Mouse (Mus musculus) natural killer cell, adult 2 months (primary cell): ENCODE results near the gene Gm13276.
"Not testable (repeated sequence)": the region's sequence is repeated elsewhere in the genome, so short reads cannot be mapped to it uniquely, and the experiment has no call there.

ENCODE experiments used
- DNase-seq, 2 experiments: peaks; one replicate each; pipeline ENCODE4 v3.0.0; 2022; ENCODE audit warnings: low spot score in 2 of 2

The Gm13276 gene

DNA sequence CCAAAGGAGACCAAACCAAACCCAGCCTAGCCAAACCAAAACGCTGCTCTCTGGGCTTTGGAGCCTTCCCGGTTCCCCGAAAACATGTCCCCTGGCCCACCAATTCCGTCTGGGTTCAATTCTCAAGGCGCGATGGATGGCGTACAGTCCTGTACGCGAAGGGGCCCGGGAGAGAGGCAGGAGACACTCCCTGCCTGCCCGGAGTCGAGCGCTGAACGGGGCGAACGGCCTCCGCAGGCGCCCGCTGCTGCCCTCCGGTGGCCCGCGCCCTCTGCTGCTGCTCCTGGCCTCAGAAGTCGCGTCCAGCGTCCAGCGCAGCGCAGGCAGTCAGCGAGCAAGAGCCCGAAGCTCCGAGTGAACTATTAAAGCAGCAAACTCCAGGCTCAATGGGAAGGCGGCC lies 3.2 kb upstream of the Gm13276 start:
- DNase-seq, result not testable (repeated sequence)

DNA sequence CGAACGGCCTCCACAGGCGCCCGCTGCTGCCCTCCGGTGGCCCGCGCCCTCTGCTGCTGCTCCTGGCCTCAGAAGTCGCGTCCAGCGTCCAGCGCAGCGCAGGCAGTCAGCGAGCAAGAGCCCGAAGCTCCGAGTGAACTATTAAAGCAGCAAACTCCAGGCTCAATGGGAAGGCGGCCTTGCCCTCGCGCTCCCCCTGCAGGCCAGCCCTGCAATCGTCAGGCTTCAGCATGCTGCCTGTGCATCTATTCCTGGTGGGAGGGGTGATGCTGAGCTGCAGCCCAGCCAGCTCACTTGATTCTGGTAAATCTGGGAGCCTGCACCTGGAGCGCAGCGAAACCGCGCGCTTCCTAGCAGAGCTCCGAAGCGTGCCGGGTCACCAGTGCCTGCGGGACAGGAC lies 2.9 kb downstream of the Gm13276 start, which contains the start of gene Gm13277:
Gene Gm13277 (plus strand): TSS at position 231 of the 400 bp plus-strand sequence.
- DNase-seq, result peak; percentile 63 to 68

DNA sequence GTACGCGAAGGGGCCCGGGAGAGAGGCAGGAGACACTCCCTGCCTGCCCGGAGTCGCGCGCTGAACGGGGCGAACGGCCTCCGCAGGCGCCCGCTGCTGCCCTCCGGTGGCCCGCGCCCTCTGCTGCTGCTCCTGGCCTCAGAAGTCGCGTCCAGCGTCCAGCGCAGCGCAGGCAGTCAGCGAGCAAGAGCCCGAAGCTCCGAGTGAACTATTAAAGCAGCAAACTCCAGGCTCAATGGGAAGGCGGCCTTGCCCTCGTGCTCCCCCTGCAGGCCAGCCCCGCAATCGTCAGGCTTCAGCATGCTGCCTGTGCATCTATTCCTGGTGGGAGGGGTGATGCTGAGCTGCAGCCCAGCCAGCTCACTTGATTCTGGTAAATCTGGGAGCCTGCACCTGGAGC lies 5.7 kb downstream of the Gm13276 start, which contains the start of gene Gm13278:
Gene Gm13278 (plus strand): TSS at position 301 of the 400 bp plus-strand sequence.
- not testable (repeated sequence) for DNase-seq

DNA sequence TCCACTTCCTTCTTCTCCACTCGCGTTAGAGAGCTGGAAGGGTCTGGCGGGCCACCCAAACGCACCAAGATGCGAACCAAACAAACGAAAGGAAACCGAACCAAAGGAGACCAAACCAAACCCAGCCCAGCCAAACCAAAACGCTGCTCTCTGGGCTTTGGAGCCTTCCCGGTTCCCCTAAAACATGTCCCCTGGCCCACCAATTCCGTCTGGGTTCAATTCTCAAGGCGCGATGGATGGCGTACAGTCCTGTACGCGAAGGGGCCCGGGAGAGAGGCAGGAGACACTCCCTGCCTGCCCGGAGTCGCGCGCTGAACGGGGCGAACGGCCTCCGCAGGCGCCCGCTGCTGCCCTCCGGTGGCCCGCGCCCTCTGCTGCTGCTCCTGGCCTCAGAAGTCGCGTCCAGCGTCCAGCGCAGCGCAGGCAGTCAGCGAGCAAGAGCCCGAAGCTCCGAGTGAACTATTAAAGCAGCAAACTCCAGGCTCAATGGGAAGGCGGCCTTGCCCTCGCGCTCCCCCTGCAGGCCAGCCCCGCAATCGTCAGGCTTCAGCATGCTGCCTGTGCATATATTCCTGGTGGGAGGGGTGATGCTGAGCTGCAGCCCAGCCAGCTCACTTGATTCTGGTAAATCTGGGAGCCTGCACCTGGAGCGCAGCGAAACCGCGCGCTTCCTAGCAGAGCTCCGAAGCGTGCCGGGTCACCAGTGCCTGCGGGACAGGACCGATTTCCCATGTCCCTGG lies 8.6 kb downstream of the Gm13276 start, which contains the start of gene Gm13275:
Gene Gm13275 (plus strand): TSS at position 552 of the 740 bp plus-strand sequence.
- DNase-seq, result peak; percentile 74 to 77

DNA sequence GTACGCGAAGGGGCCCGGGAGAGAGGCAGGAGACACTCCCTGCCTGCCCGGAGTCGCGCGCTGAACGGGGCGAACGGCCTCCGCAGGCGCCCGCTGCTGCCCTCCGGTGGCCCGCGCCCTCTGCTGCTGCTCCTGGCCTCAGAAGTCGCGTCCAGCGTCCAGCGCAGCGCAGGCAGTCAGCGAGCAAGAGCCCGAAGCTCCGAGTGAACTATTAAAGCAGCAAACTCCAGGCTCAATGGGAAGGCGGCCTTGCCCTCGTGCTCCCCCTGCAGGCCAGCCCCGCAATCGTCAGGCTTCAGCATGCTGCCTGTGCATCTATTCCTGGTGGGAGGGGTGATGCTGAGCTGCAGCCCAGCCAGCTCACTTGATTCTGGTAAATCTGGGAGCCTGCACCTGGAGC lies 11.6 kb downstream of the Gm13276 start, which contains the start of gene Gm13279:
Gene Gm13279 (plus strand): TSS at position 301 of the 400 bp plus-strand sequence.
- not testable (repeated sequence) for DNase-seq

DNA sequence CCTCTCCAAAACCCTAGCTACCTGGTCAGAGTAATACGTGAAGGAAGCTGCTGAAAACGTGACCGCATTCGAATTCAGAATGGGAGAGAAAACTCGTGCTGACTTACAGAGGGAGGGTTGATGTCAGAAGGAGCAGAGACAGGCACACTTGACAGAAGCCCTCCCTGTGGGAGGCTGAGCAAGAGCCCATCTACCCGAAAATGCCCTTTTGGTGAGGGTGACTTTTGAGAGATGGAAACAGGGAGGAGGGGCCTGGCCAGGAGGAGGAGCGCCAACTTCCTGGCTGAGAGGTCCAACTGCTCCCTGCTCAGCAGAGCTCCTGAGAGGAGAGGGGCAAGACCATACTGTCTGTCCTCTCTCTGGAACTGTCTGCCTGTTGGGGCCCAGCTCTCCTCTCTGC lies 13.9 kb downstream of the Gm13276 start, which contains the start of gene Gm13285:
Gene Gm13285 (plus strand): TSS at position 301 of the 400 bp plus-strand sequence.
- DNase-seq, result not testable (repeated sequence)

DNA sequence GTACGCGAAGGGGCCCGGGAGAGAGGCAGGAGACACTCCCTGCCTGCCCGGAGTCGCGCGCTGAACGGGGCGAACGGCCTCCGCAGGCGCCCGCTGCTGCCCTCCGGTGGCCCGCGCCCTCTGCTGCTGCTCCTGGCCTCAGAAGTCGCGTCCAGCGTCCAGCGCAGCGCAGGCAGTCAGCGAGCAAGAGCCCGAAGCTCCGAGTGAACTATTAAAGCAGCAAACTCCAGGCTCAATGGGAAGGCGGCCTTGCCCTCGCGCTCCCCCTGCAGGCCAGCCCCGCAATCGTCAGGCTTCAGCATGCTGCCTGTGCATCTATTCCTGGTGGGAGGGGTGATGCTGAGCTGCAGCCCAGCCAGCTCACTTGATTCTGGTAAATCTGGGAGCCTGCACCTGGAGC lies 17.4 kb downstream of the Gm13276 start, which contains the start of gene Gm13287:
Gene Gm13287 (plus strand): TSS at position 301 of the 400 bp plus-strand sequence.
- not testable (repeated sequence) for DNase-seq

DNA sequence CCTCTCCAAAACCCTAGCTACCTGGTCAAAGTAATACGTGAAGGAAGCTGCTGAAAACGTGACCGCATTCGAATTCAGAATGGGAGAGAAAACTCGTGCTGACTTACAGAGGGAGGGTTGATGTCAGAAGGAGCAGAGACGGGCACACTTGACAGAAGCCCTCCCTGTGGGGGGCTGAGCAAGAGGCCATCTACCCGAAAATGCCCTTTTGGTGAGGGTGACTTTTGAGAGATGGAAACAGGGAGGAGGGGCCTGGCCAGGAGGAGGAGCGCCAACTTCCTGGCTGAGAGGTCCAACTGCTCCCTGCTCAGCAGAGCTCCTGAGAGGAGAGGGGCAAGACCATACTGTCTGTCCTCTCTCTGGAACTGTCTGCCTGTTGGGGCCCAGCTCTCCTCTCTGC lies 19.7 kb downstream of the Gm13276 start, which contains the start of gene Gm13288:
Gene Gm13288 (plus strand): TSS at position 301 of the 400 bp plus-strand sequence.
- not testable (repeated sequence) for DNase-seq

DNA sequence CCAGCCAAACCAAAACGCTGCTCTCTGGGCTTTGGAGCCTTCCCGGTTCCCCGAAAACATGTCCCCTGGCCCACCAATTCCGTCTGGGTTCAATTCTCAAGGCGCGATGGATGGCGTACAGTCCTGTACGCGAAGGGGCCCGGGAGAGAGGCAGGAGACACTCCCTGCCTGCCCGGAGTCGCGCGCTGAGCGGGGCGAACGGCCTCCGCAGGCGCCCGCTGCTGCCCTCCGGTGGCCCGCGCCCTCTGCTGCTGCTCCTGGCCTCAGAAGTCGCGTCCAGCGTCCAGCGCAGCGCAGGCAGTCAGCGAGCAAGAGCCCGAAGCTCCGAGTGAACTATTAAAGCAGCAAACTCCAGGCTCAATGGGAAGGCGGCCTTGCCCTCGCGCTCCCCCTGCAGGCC lies 20.3 kb downstream of the Gm13276 start:
- peak; percentile 11 to 21 for DNase-seq

DNA sequence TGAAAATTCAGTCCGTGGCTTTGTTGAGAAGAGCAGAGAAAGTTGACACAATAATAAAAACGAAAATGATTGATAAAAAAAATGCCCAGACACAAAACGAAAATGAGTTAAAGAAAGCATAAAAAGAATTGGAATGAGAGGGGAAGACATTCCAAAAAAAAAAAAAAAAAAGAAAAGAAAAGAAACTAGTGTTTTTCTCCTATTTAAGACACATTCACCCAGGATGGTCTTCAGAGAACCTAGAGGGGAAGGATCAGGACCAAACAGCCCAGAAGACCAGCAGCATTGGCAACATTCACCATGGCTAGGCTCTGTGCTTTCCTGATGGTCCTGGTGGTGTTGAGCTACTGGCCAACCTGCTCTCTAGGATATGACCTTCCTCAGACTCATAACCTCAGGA lies 30.4 kb downstream of the Gm13276 start, which contains the start of gene Ifna7:
Gene Ifna7 (plus strand): TSS at position 301 of the 400 bp plus-strand sequence.
- no peak for DNase-seq

DNA sequence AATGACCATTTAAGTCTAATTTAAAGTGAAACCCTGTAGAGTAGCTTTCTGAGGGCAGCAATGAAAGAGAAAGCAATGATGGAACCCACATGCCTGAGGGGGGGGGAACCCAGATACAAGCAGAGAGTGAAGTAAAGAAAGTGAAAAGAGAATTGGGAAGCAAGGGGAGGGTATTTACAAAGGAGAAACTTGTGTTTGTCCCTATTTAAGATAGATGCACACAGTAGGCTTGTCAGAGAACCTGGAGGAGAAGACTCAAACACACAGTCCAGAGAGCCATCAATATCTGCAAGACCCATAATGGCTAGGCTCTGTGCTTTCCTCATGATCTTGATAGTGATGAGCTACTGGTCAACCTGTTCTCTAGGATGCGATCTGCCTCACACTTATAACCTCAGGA lies 34.1 kb downstream of the Gm13276 start, which contains the start of gene Ifna11:
Gene Ifna11 (plus strand): TSS at position 301 of the 400 bp plus-strand sequence.
- no peak for DNase-seq

DNA sequence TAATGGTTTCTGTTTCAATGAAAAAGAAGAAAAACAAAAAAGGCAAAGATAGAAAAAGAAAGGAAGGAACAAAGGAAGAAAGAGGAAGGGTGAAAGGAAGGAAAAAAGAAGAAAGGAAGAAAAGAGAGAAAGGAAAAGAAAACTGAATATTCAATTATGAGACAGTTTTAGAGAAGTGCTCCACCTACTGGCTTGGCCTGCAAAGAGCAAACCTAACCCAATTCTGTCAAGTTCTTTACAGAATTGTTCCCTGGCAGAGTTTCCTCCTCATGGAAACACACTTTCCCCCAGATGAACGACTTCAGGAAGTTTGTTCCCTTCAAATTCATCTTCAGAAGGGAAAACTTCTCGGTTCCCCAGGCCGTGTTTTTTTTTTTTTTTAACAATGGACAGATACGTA lies 37.5 kb downstream of the Gm13276 start:
- no peak for DNase-seq

DNA sequence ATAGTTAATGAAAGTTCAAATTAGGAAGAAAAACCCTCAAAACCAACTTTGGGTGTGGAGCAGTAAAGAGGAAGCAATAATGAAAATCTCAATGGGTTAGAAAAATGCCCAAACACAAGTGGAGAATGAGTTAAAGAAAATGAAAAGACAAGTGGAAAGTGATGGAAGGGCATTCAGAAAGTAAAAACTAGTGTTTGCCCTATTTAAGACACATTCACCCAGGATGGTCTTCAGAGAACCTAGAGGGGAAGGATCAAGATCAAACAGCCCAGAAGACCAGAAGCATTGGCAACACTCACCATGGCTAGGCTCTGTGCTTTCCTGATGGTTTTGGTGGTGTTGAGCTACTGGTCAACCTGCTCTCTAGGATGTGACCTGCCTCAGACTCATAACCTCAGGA lies 41.6 kb downstream of the Gm13276 start, which contains the start of gene Ifna6:
Gene Ifna6 (plus strand): TSS at position 301 of the 400 bp plus-strand sequence.
- DNase-seq, result not testable (repeated sequence)

DNA sequence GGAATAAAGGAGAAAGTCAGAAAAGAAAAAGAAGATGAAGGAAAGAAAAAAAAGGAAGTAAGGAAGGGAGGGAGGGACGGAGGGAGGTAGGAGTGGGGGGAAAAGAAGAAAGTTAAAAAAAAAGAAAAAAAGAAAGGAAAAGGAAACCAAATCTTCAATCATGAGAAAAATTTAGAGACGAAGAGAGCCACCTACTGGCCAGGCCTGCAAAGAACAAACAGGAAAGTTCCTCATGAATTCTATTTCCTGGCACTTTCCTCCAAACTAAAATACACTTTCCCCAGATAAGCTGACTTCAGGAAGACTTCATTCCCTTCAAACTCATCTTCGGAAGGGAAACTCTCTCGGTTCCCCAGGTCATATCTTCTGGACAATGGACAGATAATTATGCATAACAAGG lies 45.0 kb downstream of the Gm13276 start:
- peak in 1 of 2 experiments; percentile 24 for DNase-seq

DNA sequence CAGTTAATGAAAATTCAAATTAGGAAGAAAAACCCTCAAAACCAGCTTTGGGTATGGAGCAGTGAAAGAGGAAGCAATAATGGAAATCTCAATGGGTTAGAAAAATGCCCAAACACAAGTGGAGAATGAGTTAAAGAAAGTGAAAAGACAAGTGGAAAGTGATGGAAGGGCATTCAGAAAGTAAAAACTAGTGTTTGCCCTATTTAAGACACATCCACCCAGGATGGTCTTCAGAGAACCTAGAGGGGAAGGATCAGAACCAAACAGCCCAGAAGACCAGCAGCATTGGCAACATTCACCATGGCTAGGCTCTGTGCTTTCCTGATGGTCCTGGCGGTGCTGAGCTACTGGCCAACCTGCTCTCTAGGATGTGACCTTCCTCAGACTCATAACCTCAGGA lies 49.7 kb downstream of the Gm13276 start, which contains the start of gene Ifna5:
Gene Ifna5 (plus strand): TSS at position 301 of the 400 bp plus-strand sequence.
- DNase-seq, result not testable (repeated sequence)
